Mouse (Mus musculus) C2C12 (cell line): ENCODE measurements around the gene Mcrip2.

Experiments used
- CEBPB ChIP-seq: IDR thresholded peaks from one replicate; pipeline ENCODE4 v1.6.1; 2011; ENCODE audit warnings: low read depth, mild to moderate bottlenecking, control low read depth, moderate library complexity
- CTCF ChIP-seq: IDR thresholded peaks from one replicate; pipeline ENCODE4 v1.5.1; 2011; ENCODE audit not compliant: control insufficient read depth, insufficient read depth, insufficient read length
- FOSL1 ChIP-seq: IDR thresholded peaks from one replicate; pipeline ENCODE4 v1.8.0; 2011; ENCODE audit warnings: mild to moderate bottlenecking, low read length; ENCODE audit not compliant: poor library complexity, insufficient read depth, severe bottlenecking
- MAX ChIP-seq: IDR thresholded peaks from one replicate; pipeline ENCODE4 v1.6.1; 2011; ENCODE audit warnings: mild to moderate bottlenecking, control low read depth
- MYOD1 ChIP-seq: IDR thresholded peaks from one replicate; pipeline ENCODE4 v1.6.1; 2011; ENCODE audit warnings: low read depth; ENCODE audit not compliant: control insufficient read depth, insufficient read length
- MYOG ChIP-seq: IDR thresholded peaks from one replicate; pipeline ENCODE4 v1.6.1; 2011; ENCODE audit not compliant: control insufficient read depth, insufficient read length; ENCODE audit errors: extremely low read depth
- USF1 ChIP-seq: IDR thresholded peaks from one replicate; pipeline ENCODE4 v1.6.1; 2011; ENCODE audit warnings: low read depth, mild to moderate bottlenecking, control low read depth, moderate library complexity

DNA sequence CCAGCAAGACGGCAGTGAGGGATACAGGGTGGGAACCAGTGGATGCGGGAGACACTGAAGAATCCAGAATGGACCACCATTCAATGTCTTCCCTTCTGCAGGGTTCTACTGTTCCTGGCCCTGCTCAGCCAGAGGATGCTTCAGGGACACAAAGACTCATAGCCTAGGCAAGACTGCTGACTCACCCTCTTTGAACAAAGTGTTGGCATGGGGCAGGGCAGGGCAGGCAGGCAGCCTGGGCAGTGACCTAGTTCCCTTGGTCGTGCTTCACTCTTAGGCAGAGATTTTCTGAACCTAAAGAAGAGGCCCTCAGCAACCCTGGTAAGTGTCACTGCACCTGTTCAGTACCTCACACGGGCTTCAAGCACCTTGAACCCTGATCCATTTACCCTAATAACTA is 43.3 kb upstream of the Mcrip2 start:
- TF ChIP-seq CTCF (no peak), USF1 (no peak), MAX (no peak), MYOG (no peak), CEBPB (no peak), MYOD1 (no peak), FOSL1 (no peak)
